Mouse (Mus musculus) heart, postnatal 0 days (tissue): ENCODE data around the gene Prlhr. TPM values are rescaled to one million over a fixed set of nuclear protein-coding genes. Genes with fewer than 3 reads are reported as not detected.

Experiments used
- ATAC-seq: fragments of 200-750 bp; cut with Nextera tagmentation; 2 replicates; pipeline ENCODE4 v1.8.0; 2017; ENCODE audit warnings: low read depth, moderate number of reproducible peaks, moderate library complexity; ENCODE audit not compliant: insufficient read depth
- DNase-seq: peaks from one replicate; pipeline ENCODE4 v3.0.0-alpha.2; 2016; ENCODE audit warnings: low spot score
- H3K27ac ChIP-seq: fragments of 300-500 bp; sonication (generic); 2 replicates; pipeline ENCODE4 v1.5.1; 2014; ENCODE audit warnings: low read depth, mild to moderate bottlenecking
- H3K27me3 ChIP-seq: fragments of 300-500 bp; sonication (generic); 2 replicates; pipeline ENCODE4 v1.6.1; 2014; ENCODE audit warnings: low read length, mixed read lengths; ENCODE audit not compliant: control insufficient read depth, insufficient read depth
- H3K36me3 ChIP-seq: fragments of 300-500 bp; sonication (generic); replicated peaks from 2 replicates; pipeline ENCODE4 v1.6.1; 2014; ENCODE audit warnings: low read length, mixed read lengths; ENCODE audit not compliant: control insufficient read depth, insufficient read depth
- H3K4me1 ChIP-seq: fragments of 300-500 bp; sonication (generic); 2 replicates; pipeline ENCODE4 v1.6.1; 2014; ENCODE audit warnings: antibody characterized with exemption; ENCODE audit not compliant: control insufficient read depth, insufficient read depth
- H3K4me2 ChIP-seq: fragments of 300-500 bp; sonication (generic); 2 replicates; pipeline ENCODE4 v1.6.1; 2014; ENCODE audit warnings: low read depth, mild to moderate bottlenecking, low read length, moderate library complexity
- H3K4me3 ChIP-seq: fragments of 300-500 bp; sonication (generic); 2 replicates; pipeline ENCODE4 v1.5.1; 2014; ENCODE audit warnings: low read depth, low read length
- H3K9ac ChIP-seq: fragments of 300-500 bp; sonication (generic); replicated peaks from 2 replicates; pipeline ENCODE4 v1.6.1; 2014; ENCODE audit warnings: low read depth, low read length, mixed read lengths
- H3K9me3 ChIP-seq: fragments of 300-500 bp; sonication (generic); replicated peaks from 2 replicates; pipeline ENCODE4 v1.6.1; 2016; ENCODE audit warnings: low read length; ENCODE audit not compliant: control insufficient read depth
- CTCF ChIP-seq: IDR thresholded peaks from 2 replicates; pipeline ENCODE4 v1.5.1; 2016; ENCODE audit warnings: antibody characterized with exemption, control low read depth, low read depth
- EP300 ChIP-seq: IDR thresholded peaks from 2 replicates; pipeline ENCODE4 v1.6.1; 2016; ENCODE audit warnings: antibody characterized with exemption, low read depth
- WGBS: fragments of 180-500 bp; shearing (Covaris S2); extraction: QIAGEN DNeasy Blood & Tissue Kit; methylation state at CpG from one replicate; pipeline ENCODE4 v1.1.7; 2014; 5-methylcytosine and 5-hydroxymethylcytosine counted together
- polyA plus RNA-seq: library from polyadenylated mRNA; unstranded; fragments of >200 nt; fragmentation: Nextera tagmentation; extraction: Ambion mirVana; gene quantifications from 2 replicates; pipeline ENCODE4 v1.2.1, GENCODE M21; 2015
- total RNA-seq: library from RNA; depleted of rRNA; stranded (reverse); fragments of >200 nt; gene quantifications from 2 replicates; pipeline ENCODE4 v1.2.3, GENCODE M21; 2014; ENCODE audit warnings: low replicate concordance; rRNA removed

Prlhr gene
- total and polyA plus RNA-seq, 2 experiments from 2014 or later = not detected

GRCm38 (mm10) chr19:60432347-60433129, 35.6 kb downstream of the Prlhr start:
- no peak overlapping the region for H3K9ac ChIP-seq
- ATAC-seq = no peak
- no peak overlapping the region for H3K27ac ChIP-seq
- WGBS = 66% methylated on average over 6 of the region's 6 CpGs
- H3K9me3 ChIP-seq = no peaks in the 10 kb centered on the region
- H3K36me3 ChIP-seq = no peaks in the 10 kb centered on the region
- no peaks in the 10 kb centered on the region for H3K4me1 ChIP-seq
- no peak overlapping the region for H3K4me2 ChIP-seq
- TF ChIP-seq CTCF (peak; percentile 20; the same call in 1 of the 2 replicates), EP300 (no peak)
- H3K27me3 ChIP-seq = no peaks in the 10 kb centered on the region
- no peak overlapping the region for H3K4me3 ChIP-seq
- no peak for DNase-seq

GRCm38 (mm10) chr19:60417611-60418010, 50.5 kb downstream of the Prlhr start:
- WGBS = 45% methylated on average over 1 of the region's 1 CpGs
- DNase-seq (no peak), ATAC-seq (no peak)
- no peak overlapping the region for H3K4me2 ChIP-seq
- TF ChIP-seq CTCF (peak; percentile 44), EP300 (no peak)
- no peaks in the 10 kb centered on the region for H3K4me1 ChIP-seq
- H3K27ac ChIP-seq = no peak overlapping the region
- no peak overlapping the region for H3K9ac ChIP-seq
- no peaks in the 10 kb centered on the region for H3K9me3 ChIP-seq
- no peaks in the 10 kb centered on the region for H3K36me3 ChIP-seq
- H3K4me3 ChIP-seq = no peak overlapping the region
- no peaks in the 10 kb centered on the region for H3K27me3 ChIP-seq

Other genes starting within 250 kb of the Prlhr start
- 11.9 and 23.1 TPM in 2 replicates for gene Fam204a, start 241.6 kb downstream of the Prlhr start, total RNA-seq
- gene Fam204a, start 241.6 kb downstream of the Prlhr start, polyA plus RNA-seq = 32.6 and 38.4 TPM in 2 replicates
- 22.1 and 23.9 TPM in 2 replicates for gene Cacul1, start 112.7 kb upstream of the Prlhr start, total RNA-seq
- 7.1 and 8.6 TPM in 2 replicates for gene Cacul1, start 112.7 kb upstream of the Prlhr start, polyA plus RNA-seq